In genomic region chr10:42274712-42275400, GRCm38 (mm10) we compare ENCODE assay signal across 8 mouse cellular contexts. TPM values are rescaled to one million over a fixed set of nuclear protein-coding genes. Genes with fewer than 3 reads are reported as not detected.
DNase-seq lines count a peak whose midpoint lies in the region; ATAC-seq and TF ChIP-seq lines count a peak whose summit lies in the region.

No protein-coding gene starts in this region.

- H3K27me3 ChIP-seq in G1E (ENCODE audit: insufficient read depth, low read length) = no peaks in the 10 kb centered on the region
- H3K27me3 ChIP-seq in embryonic facial prominence, embryonic 13.5 days = 0 out of 2 replicates have a peak, but pooled peaks cover 4% of the 10 kb centered on the region
- H3K27me3 ChIP-seq in hindbrain, embryonic 14.5 days (ENCODE audit: control insufficient read depth, insufficient read depth, low read length) = peaks cover 13% of the 10 kb centered on the region
- no peaks in the 10 kb centered on the region for H3K27me3 ChIP-seq in liver, adult 2 months (ENCODE audit: control insufficient read depth, insufficient read depth, low read length)
- H3K27me3 ChIP-seq in neural tube, embryonic 15.5 days (replicated peaks) = no peaks in the 10 kb centered on the region

- ATAC-seq in G1E (ENCODE audit: extremely low read depth, insufficient number of reproducible peaks, low FRiP score, poor library complexity, severe bottlenecking) = no peak
- no peak for ATAC-seq in embryonic facial prominence, embryonic 13.5 days (ENCODE audit: insufficient number of reproducible peaks, insufficient read depth, low FRiP score, low TSS enrichment, low read depth)
- ATAC-seq in hindbrain, embryonic 14.5 days (ENCODE audit: low FRiP score) = no peak
- no peak for ATAC-seq in neural tube, embryonic 15.5 days (ENCODE audit: low FRiP score)

- peak overlapping the region; percentile 89 for H3K4me3 ChIP-seq in G1E (ENCODE audit: low read depth, low read length)
- peak overlapping the region; percentile 79 for H3K4me3 ChIP-seq in embryonic facial prominence, embryonic 13.5 days
- peak overlapping the region; percentile 68 for H3K4me3 ChIP-seq in hindbrain, embryonic 14.5 days (replicated peaks; ENCODE audit: low read length)
- peak overlapping the region; percentile 79 for H3K4me3 ChIP-seq in liver, adult 2 months (ENCODE audit: insufficient read depth, low read depth, low read length)
- peak overlapping the region; percentile 93 for H3K4me3 ChIP-seq in neural tube, embryonic 15.5 days (replicated peaks)

- WGBS in embryonic facial prominence, embryonic 13.5 days = 1% methylated on average over 65 of the region's 65 CpGs
- WGBS in hindbrain, embryonic 14.5 days = under 1% methylated on average over 65 of the region's 65 CpGs
- WGBS in liver, adult 2 months = 5% methylated on average over 65 of the region's 65 CpGs
- WGBS in neural tube, embryonic 15.5 days = 1% methylated on average over 65 of the region's 65 CpGs

- no peak for TF ChIP-seq POLR2A in liver, adult 2 months (IDR thresholded peaks at IDR 0.05; ENCODE audit: extremely low read depth, insufficient read depth, low read length)

- peak; percentile 38 for DNase-seq in cerebellum, adult 11 months
- DNase-seq in cerebellum, adult 8-10 months = no peak
- no peak for DNase-seq in G1E (ENCODE audit: low spot score)
- no peak for DNase-seq in hindbrain, embryonic 14.5 days (ENCODE audit: low spot score)
- DNase-seq in liver, adult 2 months (ENCODE audit: extremely low read depth, low read depth, low spot score) = no peak
- DNase-seq in urinary bladder, postnatal 25 days (ENCODE audit: low spot score) = peak; percentile 17

- H3K9ac ChIP-seq in embryonic facial prominence, embryonic 13.5 days = peak overlapping the region; percentile 88
- H3K9ac ChIP-seq in hindbrain, embryonic 14.5 days = peak overlapping the region; percentile 74
- H3K9ac ChIP-seq in liver, adult 2 months (ENCODE audit: low read depth, low read length) = peak overlapping the region; percentile 98
- peak overlapping the region; percentile 79 for H3K9ac ChIP-seq in neural tube, embryonic 15.5 days (replicated peaks)

- no peaks in the 10 kb centered on the region for H3K9me3 ChIP-seq in G1E (replicated peaks)
- H3K9me3 ChIP-seq in embryonic facial prominence, embryonic 13.5 days = no peaks in the 10 kb centered on the region
- no peaks in the 10 kb centered on the region for H3K9me3 ChIP-seq in hindbrain, embryonic 14.5 days (ENCODE audit: control insufficient read depth, low read length)
- H3K9me3 ChIP-seq in neural tube, embryonic 15.5 days (replicated peaks) = no peaks in the 10 kb centered on the region

- peak overlapping the region; percentile 98 for H3K27ac ChIP-seq in embryonic facial prominence, embryonic 13.5 days
- 0 out of 2 replicates have a peak overlapping the region, but pooled peaks have one; percentile 96 for H3K27ac ChIP-seq in hindbrain, embryonic 14.5 days
- peak overlapping the region; percentile 88 for H3K27ac ChIP-seq in liver, adult 2 months (replicated peaks; ENCODE audit: insufficient read depth, low read depth, low read length)
- peak overlapping the region; percentile 100 for H3K27ac ChIP-seq in neural tube, embryonic 15.5 days (replicated peaks)

- H3K36me3 ChIP-seq in G1E (replicated peaks) = peaks cover 39% of the 10 kb centered on the region
- H3K36me3 ChIP-seq in embryonic facial prominence, embryonic 13.5 days = peaks cover 4% of the 10 kb centered on the region; the same call in 1 of the 2 replicates
- H3K36me3 ChIP-seq in hindbrain, embryonic 14.5 days (replicated peaks; ENCODE audit: control insufficient read depth, insufficient read depth) = no peaks in the 10 kb centered on the region
- peaks cover 5% of the 10 kb centered on the region; the same call in 1 of the 2 replicates for H3K36me3 ChIP-seq in liver, adult 2 months (ENCODE audit: control insufficient read depth, insufficient read depth, low read length)
- no peaks in the 10 kb centered on the region for H3K36me3 ChIP-seq in neural tube, embryonic 15.5 days

- no peak for TF ChIP-seq CTCF in G1E (IDR thresholded peaks at IDR 0.05; ENCODE audit: low read depth, low read length)
- no peak for TF ChIP-seq CTCF in liver, adult 2 months (IDR thresholded peaks at IDR 0.05; ENCODE audit: low read depth, low read length)

- H3K4me1 ChIP-seq in G1E (ENCODE audit: insufficient read depth, low read depth, low read length) = peaks cover 65% of the 10 kb centered on the region
- H3K4me1 ChIP-seq in embryonic facial prominence, embryonic 13.5 days = peaks cover 37% of the 10 kb centered on the region
- peaks cover 28% of the 10 kb centered on the region for H3K4me1 ChIP-seq in hindbrain, embryonic 14.5 days (replicated peaks; ENCODE audit: control insufficient read depth, insufficient read depth, low read length)
- peaks cover 20% of the 10 kb centered on the region for H3K4me1 ChIP-seq in liver, adult 2 months (ENCODE audit: control insufficient read depth, insufficient read depth, low read length)
- H3K4me1 ChIP-seq in neural tube, embryonic 15.5 days = peaks cover 43% of the 10 kb centered on the region

- H3K79me2 ChIP-seq in liver, adult 2 months (ENCODE audit: control insufficient read depth, insufficient read depth, low read length) = peaks cover 16% of the 10 kb centered on the region; the same call in 1 of the 2 replicates

- peak overlapping the region; percentile 98 for H3K4me2 ChIP-seq in embryonic facial prominence, embryonic 13.5 days
- H3K4me2 ChIP-seq in hindbrain, embryonic 14.5 days (replicated peaks) = peak overlapping the region; percentile 97
- H3K4me2 ChIP-seq in neural tube, embryonic 15.5 days = peak overlapping the region; percentile 98

RNA-seq across cellular contexts. Expression of gene Foxo3, which starts 1.7 kb away (rescaled TPM):
- total RNA-seq in G1E (2014; fragmentation: Nextera tagmentation) = 67.1 and 98.4 TPM in 2 replicates
- 39.3 and 45.5 TPM in 2 replicates for total RNA-seq in G1E (2017)
- polyA plus RNA-seq in G1E (2012) = 59.2 and 67.0 TPM in 2 replicates
- polyA plus RNA-seq in embryonic facial prominence, embryonic 13.5 days (2015; fragmentation: Nextera tagmentation; extraction: Ambion mirVana) = 8.0 and 8.6 TPM in 2 replicates
- polyA plus RNA-seq in hindbrain, embryonic 14.5 days (2014; fragmentation: Nextera tagmentation; extraction: Ambion mirVana) = 5.5 and 5.9 TPM in 2 replicates
- 34.2 and 35.4 TPM in 2 replicates for total RNA-seq in liver, adult 2 months (2014; rRNA removed)
- 17.0 and 17.7 TPM in 2 replicates for polyA plus RNA-seq in liver, adult 2 months (2012; rRNA removed)
- polyA plus RNA-seq in neural tube, embryonic 15.5 days (2015; fragmentation: Nextera tagmentation; extraction: Ambion mirVana) = 4.6 and 6.2 TPM in 2 replicates

Comparison
In these comparisons a context has a peak if more than half of its experiments do, and no peak if none do; other contexts are left out.
1. DNase-seq: peak in cerebellum, adult 11 months (single experiment) and urinary bladder, postnatal 25 days (single experiment); none in cerebellum, adult 8-10 months (single experiment), G1E (single experiment), hindbrain, embryonic 14.5 days (single experiment) and liver, adult 2 months (single experiment).
2. Peak in every context shown above with its lines, with median percentiles within 50 percentile points of each other: H3K4me3 ChIP-seq, H3K27ac ChIP-seq, H3K4me2 ChIP-seq and H3K9ac ChIP-seq.